Mouse (Mus musculus): ENCODE data around the gene Rnf103. TPM values are rescaled to one million over a fixed set of nuclear protein-coding genes. Genes with fewer than 3 reads are reported as not detected.
A peak's percentile ranks its signal among the peaks of the same experiment; 100 is the strongest.

Gene Rnf103
- polyA plus RNA-seq, 1 experiment = 10.8 TPM

DNA sequence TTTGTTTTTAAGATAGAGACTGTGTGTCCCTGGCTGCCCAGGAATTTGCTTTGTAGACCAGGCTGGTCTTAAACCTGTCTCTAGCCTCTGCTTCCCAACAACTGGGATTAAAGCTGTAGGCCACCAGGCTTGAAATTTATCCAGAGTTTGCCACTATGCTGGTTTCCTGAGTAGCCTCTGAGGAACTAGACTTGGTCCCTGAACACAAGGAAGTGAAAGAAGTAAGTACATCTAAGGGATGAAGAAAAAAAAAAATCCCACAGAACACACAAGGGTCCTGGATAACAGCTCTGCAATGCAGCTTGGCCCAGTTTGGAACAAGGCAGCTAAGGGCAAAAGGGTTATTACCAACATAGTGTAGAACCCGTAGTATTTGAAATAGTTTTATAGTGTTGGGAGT is 6.8 kb upstream of the Rnf103 start:
- DNase-seq (ENCODE audit: low read depth, low spot score) = no peak
- WGBS = 73% methylated on average over 1 of the region's 1 CpGs

DNA sequence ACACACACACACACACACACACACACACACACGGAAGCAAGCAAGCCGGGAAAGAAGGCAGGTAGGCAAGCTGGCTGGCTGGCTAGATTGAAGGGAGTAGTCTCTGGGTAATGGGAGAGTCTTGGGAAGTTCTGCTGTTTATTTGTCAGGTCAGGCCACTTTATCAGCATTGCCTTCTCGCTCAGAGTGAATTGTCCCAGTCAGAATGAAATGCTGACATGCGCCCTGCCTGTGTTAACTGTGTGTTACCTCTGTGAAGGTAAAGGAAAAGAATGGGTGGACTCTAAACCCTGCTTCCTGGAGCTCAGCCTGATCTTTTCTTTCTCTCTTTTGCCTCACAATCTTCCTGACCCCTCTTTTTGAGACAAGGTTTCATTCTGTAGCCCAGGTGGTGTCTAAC is 5.7 kb upstream of the Rnf103 start:
- WGBS = 11% methylated on average over 4 of the region's 4 CpGs
- DNase-seq (ENCODE audit: low read depth, low spot score) = no peak

- 16% methylated on average over 4 of the region's 4 CpGs for WGBS
- DNase-seq (ENCODE audit: low read depth, low spot score) = no peak
These were observed 1.6 kb upstream of the Rnf103 start for GRCm38 (mm10) chr6:71492136-71492535.

GRCm38 (mm10) chr6:71492756-71493674 is 679 bp upstream of the Rnf103 start:
- WGBS = 8% methylated on average over 22 of the region's 22 CpGs
- no peak for DNase-seq (ENCODE audit: low read depth, low spot score)

DNA sequence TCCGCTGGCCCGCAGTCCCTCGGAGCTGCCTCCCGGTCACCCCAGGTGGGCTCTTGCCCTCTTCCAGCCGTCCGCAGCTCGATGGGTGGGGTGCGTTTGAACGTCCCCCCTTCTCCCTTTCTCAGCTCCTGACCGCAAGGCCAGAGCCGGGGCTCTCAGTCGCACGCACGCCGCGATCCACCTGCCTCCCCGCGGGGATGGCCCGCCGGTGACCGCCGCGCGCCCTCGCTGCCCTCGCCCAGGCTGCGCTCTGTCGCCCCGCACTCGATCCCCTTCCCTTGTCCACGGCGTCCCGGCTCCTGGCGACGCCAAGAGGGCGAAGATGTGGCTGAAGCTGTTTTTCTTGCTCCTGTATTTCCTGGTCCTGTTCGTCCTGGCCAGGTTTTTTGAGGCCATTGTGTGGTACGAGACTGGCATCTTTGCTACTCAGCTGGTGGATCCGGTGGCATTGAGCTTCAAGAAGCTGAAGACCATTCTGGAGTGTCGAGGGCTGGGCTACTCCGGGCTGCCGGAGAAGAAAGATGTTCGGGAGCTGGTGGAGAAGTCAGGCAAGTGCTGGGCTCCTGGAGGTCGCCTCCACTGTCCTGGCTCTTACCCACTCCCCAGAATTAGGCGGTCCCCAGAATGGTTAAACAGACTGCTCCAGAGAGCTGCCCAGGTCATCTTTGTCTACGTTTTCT is 787 bp downstream of the Rnf103 start:
- DNase-seq (ENCODE audit: low read depth, low spot score) = no peak
- WGBS = under 1% methylated on average over 46 of the region's 46 CpGs

GRCm38 (mm10) chr6:71500575-71500974 is 6.9 kb downstream of the Rnf103 start:
- DNase-seq (ENCODE audit: low read depth, low spot score) = no peak
- 83% methylated on average over 3 of the region's 3 CpGs for WGBS

DNA sequence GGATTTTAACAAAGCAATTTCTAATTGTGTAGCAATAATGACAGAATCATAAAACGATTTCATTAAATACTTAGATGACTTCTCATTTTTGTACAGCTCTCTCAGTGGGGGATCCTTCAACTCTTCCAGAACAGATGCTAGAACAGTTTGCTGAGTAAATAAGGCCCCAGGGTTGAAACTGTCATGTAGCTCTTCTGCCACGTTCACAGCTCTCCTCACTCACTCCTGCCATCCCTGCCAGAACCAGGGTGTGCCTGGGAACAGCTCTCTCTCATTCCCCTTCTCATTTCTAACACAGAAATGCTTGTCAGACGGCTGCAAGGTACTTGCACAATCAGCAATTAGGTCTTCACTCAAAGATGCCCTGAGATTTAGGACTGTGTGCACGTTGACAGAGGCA is 9.3 kb downstream of the Rnf103 start:
- no peak for DNase-seq (ENCODE audit: low read depth, low spot score)
- 47% methylated on average over 4 of the region's 4 CpGs for WGBS

GRCm38 (mm10) chr6:71503670-71504069 is 10.0 kb downstream of the Rnf103 start:
- DNase-seq (ENCODE audit: low read depth, low spot score) = no peak

DNA sequence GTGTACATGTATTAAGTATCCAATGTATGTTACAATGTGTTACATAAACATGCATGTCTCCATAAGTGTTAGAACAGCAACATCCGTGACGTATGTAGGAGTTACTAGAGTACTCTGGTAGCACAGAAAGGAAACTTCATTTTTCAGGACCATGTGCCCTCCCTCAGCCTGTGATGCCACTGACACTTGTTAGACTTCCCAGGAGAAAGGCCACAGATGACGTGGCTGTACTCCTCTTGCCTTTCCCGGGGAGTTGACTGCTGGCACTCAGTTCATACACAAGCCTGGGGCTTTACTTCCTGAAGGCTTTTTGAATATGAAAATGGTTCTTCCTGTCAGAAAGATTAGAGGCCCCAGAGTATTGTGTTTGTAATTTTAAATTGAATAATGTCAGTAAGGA is 10.4 kb downstream of the Rnf103 start:
- WGBS = 72% methylated on average over 4 of the region's 4 CpGs
- no peak for DNase-seq (ENCODE audit: low read depth, low spot score)

DNA sequence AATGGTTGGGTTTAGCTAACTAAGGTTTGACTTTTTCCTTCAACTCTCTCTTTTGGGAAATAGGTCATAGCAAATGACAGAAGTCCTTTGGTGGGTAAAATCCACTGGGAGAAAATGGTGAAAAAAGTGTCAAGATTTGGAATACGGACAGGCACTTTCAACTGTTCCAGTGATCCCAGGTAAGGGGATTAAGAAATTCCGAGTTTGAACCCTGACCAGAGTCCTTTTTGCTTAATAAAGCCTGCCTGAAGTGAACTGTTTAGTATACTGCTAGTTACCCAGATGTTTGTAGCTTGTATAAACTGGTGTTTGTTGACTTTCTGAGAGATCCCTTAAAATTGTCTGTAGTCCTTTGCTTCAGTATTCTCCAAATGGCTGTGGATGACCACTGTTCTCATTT is 12.0 kb downstream of the Rnf103 start:
- DNase-seq (ENCODE audit: low read depth, low spot score) = no peak

GRCm38 (mm10) chr6:71519476-71519875 is 25.8 kb downstream of the Rnf103 start:
- no peak for DNase-seq (ENCODE audit: low read depth, low spot score)
- WGBS = 89% methylated on average over 4 of the region's 4 CpGs

More for the DNA sequence above, 12.0 kb downstream of the Rnf103 start:
- 92% methylated on average over 2 of the region's 2 CpGs for WGBS

DNA sequence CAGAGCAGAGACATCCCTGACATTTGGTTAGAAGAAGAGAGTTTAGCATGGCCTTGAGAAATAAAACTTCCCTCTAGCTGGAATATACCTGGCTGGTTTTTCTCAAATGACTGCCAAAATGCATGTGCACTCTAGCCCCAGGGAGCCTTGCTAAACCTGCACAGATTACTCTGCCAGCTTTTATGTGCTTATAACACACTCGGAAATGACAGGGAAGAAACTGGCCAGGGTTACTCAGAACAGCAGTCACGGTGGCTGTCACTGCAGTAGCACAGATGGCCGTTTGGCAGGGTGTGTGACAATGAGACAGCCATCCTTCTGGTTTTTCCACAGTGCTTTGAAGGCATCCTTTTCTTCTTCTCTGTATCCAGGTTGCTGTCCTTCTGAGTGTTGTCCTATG is 31.9 kb downstream of the Rnf103 start:
- no peak for DNase-seq (ENCODE audit: low read depth, low spot score)
- 33% methylated on average over 3 of the region's 3 CpGs for WGBS

- DNase-seq (ENCODE audit: low read depth, low spot score) = no peak
- WGBS = 87% methylated on average over 10 of the region's 10 CpGs
These were observed 33.4 kb downstream of the Rnf103 start for GRCm38 (mm10) chr6:71527056-71527455.

GRCm38 (mm10) chr6:71527826-71528225 is 34.1 kb downstream of the Rnf103 start:
- DNase-seq (ENCODE audit: low read depth, low spot score) = no peak
- 94% methylated on average over 9 of the region's 9 CpGs for WGBS

DNA sequence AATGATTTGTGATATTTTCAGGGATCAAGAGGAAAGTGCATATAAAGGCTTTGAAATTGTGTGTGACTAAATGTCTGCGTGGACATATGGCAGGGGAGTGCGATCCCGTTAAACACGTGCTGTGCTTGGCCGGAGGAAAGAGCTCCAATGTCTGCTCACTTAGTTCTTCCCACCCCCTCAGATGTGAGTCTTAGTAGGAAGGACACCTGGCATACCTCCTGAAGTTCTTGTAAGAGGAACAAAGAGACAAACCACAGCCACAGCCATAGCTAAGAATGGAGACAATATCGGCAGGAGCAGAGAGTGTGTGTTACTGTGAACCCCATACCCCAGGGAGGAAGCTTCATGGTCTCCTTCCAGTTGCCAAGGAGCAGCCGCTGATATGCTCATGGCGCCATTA is 36.5 kb downstream of the Rnf103 start:
- 88% methylated on average over 8 of the region's 8 CpGs for WGBS
- no peak for DNase-seq (ENCODE audit: low read depth, low spot score)

- peak; percentile 8 for DNase-seq (ENCODE audit: low read depth, low spot score)
These were observed 43.6 kb downstream of the Rnf103 start for GRCm38 (mm10) chr6:71537286-71537685.

DNA sequence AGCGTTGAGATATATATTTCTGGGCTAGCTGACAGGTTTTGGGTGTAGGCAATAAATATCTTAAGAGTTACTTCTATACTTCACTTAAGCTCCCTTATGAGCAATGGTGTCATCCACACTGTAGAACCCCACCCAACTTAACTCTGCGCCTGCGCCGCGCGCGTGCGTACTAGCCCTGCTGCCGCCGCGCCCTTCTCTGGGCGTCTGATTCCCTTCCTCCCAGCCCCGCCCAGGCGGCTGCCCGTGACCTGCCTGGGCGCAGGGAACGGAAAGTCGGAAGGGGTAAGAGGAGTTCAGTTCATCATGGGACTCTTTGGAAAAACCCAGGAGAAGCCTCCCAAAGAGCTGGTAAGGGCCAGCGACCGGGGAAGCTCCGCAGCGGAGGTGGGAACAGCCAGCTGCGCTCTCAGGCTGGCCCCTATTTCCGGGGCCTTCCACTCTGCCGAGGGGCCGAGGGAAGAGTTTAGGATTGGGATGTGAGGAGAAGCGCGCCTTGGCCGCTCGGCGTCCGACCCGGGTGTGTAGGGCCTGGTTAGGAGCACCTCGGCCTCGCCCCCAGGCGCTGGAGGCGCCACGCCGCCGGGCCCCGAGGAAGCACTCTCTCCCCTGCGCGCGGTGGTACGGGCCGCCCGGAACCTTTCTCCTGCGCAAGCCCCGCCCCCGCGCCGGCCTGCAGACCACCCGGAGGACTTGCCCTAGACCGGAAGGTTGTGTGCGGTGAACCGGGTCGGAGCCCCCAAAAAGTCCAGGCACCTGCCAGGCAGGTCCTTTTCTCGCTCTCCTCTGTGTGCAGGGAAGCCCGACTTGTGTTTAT is 50.2 kb downstream of the Rnf103 start, which contains the start of gene Chmp3:
Chmp3 (plus strand) TSS at position 112 of the 814 bp plus-strand sequence.
- WGBS = under 1% methylated on average over 58 of the region's 59 CpGs
- DNase-seq (ENCODE audit: low read depth, low spot score) = peak; percentile 78

- DNase-seq (ENCODE audit: low read depth, low spot score) = no peak
- 74% methylated on average over 2 of the region's 2 CpGs for WGBS
These were observed 61.8 kb downstream of the Rnf103 start for GRCm38 (mm10) chr6:71555507-71555951.

DNA sequence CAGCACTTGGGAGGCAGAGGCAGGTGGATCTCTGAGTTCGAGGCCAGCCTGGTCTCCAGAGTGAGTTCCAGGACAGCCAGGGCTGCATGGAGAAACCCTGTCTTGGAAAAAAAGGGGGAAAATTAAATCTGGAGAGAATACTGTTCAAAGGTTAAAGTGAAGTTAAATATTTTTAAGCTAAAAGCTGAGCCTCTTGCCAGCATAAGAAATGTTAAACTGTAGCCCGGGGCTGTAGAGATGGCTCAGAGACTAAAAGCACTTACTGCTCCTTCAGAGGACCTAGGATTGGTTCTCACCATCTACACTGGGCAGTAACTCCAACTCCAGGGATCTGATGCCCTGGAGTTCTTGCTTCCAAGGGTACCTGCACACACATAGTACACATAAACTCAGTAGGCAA is 63.1 kb downstream of the Rnf103 start:
- no peak for DNase-seq (ENCODE audit: low read depth, low spot score)
- WGBS = 93% methylated on average over 2 of the region's 2 CpGs

Data from large intestine, adult 2 months (tissue).